Mouse (Mus musculus): ENCODE results near the gene Otulin.

- no peak for TF ChIP-seq POLR2A (IDR thresholded peaks at IDR 0.05; ENCODE audit: low read depth, low read length)
- TF ChIP-seq CTCF (IDR thresholded peaks at IDR 0.05; ENCODE audit: extremely low read depth, insufficient read depth, insufficient read length, insufficient replicate concordance) = no peak
Observed at GRCm38 (mm10) chr15:27627794-27628193, 2.7 kb downstream of the Otulin start.
